Mouse (Mus musculus) heart, postnatal 4 days (tissue): Measurements from ENCODE around the gene Lrig1. TPM values are rescaled to one million over a fixed set of nuclear protein-coding genes. Genes with fewer than 3 reads are reported as not detected.

Experiments used
- DNase-seq: peaks from one replicate; pipeline ENCODE4 v3.0.0; 2021
- total RNA-seq, 2 experiments: library from RNA; stranded (reverse); gene quantifications; 2 replicates each; pipeline ENCODE4 v1.2.3; 2021

Gene Lrig1
- 10 to 100 TPM; 25.0 to 26.9 TPM for total RNA-seq

- DNase-seq, result peak; percentile 98
Measured at GRCm38 (mm10) chr6:94700067-94700491, at the start of gene Lrig1. Gene Lrig1, minus strand, starts transcription at chr6:94700158.

GRCm38 (mm10) chr6:94749626-94750025, 49.7 kb upstream of the Lrig1 start:
- DNase-seq, result no peak

DNA sequence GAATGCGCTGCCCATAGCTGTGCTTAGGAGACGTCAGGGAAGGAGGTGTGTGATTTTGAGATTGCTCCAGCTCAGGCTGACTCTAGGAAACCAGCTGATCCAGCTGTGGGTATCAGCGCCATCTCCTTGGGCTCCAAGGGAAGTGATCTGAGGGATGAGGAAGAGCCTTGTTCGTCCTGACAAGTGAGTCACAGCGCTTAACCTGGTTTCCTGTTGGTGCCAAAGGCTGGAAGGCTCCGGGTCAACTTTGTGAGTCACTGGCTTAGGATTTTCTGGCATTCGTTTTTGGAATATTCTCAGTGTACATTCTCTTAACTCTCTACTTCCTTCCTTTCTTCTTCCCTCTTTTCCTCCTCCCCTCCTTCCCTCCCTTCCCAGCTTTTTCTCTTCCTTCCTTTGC, 48.4 kb upstream of the Lrig1 start:
- no peak for DNase-seq

- DNase-seq, result no peak
Measured at GRCm38 (mm10) chr6:94740117-94740729, 40.3 kb upstream of the Lrig1 start.

- DNase-seq, result no peak
Measured at GRCm38 (mm10) chr6:94738647-94739046, 38.7 kb upstream of the Lrig1 start.

GRCm38 (mm10) chr6:94733878-94734277, 33.9 kb upstream of the Lrig1 start:
- DNase-seq, result no peak

GRCm38 (mm10) chr6:94729847-94730246, 29.9 kb upstream of the Lrig1 start:
- DNase-seq, result peak; percentile 68

DNA sequence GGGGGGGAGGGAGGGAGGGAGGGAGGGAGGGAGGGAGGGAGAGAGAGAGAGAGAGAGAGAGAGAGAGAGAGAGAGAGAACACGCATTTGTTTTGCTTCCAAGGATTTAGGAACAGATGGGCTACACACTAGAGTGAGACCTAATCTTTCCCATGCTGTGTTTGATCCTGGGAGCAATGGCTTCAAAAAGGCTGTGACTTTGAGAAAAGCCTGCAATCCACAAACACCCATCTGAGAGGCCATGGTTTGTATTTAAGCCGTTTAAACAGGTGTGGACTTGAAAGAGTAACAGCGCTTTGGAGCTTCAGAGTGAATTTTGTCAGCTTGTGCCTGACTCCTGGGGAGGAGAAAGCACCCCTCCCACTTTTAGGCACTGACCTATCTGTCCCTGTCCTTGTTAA, 29.2 kb upstream of the Lrig1 start:
- DNase-seq, result no peak

GRCm38 (mm10) chr6:94724612-94725011, 24.7 kb upstream of the Lrig1 start:
- DNase-seq, result no peak

DNA sequence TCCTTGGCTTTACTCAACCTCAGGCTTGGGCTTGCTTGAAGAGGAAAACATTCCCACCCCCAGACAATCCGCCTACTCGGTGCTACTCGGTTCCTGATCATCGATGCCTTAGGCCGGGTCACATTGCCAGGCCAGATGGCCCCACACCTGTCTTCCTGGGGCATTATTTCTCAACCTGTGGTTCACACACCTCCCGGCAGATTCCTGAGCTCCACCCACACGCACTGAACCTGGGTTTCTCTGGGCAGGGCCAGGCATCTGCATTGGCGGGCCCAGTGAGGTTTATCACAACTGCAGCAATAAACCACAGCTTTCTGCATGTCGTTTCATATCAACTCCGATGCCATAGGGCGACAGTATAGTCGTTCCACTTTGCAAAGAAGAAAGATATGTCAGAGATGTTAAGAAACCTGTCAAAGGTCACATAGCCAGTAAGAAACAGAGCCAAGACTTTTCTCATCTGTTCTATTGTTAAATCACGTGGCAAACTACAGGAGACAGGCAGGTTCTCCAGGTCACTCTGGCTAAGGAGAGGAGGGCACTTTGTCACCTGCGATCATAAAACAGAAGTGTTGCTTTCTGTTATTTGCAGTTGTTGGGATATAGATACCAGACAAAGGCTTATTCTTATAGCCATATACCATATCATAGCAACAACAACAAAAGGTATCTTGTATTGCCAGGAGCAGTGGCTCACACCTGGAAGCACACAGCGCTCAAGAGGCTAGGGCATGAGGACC, 18.8 kb upstream of the Lrig1 start:
- no peak for DNase-seq

GRCm38 (mm10) chr6:94717705-94718489, 17.9 kb upstream of the Lrig1 start:
- peak; percentile 48 for DNase-seq

DNA sequence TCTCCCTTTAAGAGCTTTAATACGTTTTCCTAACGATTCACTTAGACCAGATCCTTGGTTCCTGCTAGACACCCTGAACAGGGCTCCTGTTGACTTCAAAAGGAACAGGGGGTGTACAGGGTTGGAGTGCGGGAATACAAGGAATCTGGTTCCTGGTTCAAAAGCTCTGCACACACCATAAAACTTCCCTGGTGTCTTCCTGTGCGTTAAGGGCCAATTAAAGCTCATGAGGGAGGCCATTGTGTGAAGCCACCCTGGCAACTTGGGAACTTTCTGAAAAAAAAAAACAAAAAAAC, 15.6 kb upstream of the Lrig1 start:
- DNase-seq, result no peak

DNA sequence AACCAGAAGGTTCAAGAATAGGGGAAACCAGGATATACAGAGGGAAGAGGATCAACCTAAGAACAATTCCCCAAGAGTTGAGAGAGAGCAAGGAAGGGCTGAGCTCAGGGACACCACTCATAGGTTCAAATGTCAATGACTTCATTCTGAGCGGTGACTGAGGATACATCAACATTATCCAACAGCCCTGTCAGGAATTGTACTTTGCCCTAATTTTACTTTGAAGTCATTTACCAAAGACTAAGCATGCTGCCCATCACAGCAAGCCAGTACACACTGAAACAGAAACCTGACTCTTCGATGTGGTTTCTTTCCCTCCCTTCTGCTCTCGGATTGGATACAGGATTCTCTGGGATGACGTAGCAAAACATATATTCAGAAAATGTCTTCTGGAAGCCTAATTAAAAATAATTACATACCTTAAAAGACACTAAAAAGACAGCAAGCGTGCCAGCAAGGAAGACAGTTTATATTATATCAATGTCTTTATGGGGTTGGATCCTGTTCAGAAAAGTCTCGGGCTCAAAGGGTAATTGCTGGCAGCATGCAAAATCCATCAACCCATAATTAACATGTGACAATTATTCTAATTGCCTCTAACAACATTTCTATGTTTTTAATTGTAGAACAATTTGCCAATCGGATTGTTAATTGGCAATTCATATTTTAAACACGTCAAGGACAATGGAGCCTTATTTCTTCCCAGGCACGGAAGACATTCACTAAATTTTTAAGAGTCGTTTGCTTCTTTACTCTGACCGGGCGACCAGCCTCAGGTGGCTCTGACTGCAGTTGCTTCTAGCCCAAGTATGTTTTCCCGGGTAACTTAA, 15.1 kb upstream of the Lrig1 start:
- no peak for DNase-seq

DNA sequence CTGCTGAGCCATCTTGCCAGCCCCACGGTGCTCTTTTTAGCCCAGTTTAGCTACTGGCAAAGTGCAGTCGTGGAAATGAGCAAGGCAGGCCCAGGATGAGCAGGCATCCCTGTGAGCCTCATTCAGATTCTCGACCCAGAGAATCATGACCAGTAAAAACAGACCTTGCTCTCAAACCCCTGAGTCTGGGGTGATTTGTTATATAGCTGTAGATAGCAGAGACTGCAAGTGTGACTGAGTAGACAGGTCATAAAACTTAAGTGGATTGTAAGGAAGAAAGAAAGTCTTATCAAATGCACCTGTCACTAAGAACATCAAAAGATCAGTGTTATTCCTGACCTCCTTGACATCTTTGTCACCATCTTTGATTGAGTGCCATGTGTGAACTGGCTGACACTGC, 9.9 kb upstream of the Lrig1 start:
- DNase-seq, result no peak

- no peak for DNase-seq
Measured at GRCm38 (mm10) chr6:94709150-94709549, 9.2 kb upstream of the Lrig1 start.

- no peak for DNase-seq
Measured at GRCm38 (mm10) chr6:94707254-94707653, 7.3 kb upstream of the Lrig1 start.

GRCm38 (mm10) chr6:94705931-94706330, 6.0 kb upstream of the Lrig1 start:
- no peak for DNase-seq

DNA sequence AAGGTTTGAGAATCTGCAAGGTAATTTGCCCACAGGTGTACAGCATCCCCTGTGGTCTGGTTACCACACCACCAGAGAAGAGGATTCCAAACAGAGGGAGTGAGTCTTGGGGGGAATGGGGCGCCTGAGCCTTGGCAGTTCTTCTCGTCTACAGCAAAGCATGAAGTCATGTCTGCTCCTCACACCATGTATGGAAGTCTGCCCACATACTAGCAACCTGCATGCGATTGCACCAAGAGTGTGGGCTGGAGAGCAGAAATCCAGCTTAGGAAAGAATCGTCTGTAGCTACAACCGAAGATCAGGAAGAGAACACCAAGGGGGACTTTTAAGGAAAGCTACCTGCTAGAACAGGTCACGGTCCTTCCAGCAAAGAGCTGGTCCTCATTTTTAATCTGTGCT, 3.0 kb upstream of the Lrig1 start:
- no peak for DNase-seq

DNA sequence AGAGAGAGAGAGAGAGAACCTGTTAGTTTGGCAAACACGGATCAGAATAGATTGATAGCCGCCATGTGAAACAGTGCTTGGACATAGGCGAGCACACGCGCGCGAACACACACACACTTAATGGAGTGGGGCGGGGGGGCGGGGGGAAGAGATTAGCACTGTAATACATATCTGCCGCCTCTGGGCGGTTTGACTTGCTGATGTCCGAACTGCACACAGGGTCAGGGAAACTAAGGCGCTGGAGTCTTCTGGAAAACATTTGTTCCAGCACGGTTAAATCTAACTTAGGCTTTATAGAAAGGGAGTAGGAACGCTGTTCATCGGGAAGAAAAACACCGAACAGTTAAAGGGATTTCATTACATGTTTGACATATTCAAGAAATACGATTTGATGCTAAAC, 1.1 kb upstream of the Lrig1 start:
- peak; percentile 40 for DNase-seq

DNA sequence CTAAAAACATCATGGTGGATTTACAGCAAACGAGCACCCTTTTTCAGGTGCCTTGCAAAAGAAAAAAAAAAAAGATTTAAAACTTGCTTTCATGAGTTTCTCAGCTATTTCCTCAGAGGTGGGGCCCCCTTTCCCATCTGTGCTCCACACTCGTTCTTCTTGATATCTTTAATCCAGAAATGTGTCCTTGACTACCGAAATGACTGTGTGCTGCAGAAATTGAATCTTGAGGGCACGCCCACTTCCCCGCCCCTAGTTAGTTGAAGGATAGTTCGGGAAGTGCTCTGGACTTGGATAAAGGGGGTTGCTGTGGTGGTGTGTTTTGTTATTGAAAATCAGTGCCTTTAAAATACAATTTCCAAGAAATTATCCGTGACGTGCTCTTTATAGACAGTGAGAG, 654 bp upstream of the Lrig1 start:
- peak; percentile 74 for DNase-seq

DNA sequence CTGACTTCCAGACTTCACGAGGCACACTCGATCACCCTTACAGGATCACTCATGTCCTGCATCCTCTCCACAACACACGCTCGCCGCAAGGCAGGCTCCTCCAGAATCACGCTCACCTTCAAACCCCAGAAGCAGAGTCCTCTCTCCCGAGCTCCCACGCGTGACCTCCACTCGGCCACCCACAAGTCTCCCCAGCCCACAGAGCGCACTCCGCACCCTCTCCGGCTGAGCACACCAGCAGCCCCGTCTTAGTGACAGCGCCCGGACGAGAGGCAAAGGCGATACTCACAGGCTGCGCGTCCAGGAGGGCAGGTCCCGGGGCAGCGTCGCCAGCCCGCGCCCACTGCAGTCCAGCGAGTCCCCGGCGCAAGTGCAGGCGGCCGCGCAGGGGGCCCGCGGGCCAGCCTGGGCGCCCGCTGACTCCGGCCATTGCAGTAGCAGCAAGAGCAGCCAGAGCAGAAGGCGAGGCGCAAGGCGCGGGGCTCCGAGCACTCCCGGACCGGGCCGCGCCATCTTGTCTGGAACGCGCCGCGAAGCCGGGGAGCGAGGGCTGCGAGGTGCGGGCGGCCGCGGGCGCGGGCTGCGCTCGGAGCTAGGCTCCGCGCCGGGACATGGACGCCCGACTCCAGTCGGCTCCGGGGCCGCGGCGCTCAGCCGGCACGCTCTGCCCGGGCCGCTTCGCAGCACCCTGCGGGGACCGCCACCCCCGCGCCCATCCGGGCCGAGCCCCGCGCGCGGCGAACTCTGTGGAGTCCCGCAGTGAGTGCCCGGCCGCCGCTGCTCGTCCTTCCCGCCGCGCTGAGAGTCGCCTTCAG, 578 bp downstream of the Lrig1 start:
- peak; percentile 60 for DNase-seq
